Mouse (Mus musculus) left cerebral cortex, adult 18-20 months (tissue): ENCODE results near the gene Rab24. TPM values are rescaled to one million over a fixed set of nuclear protein-coding genes. Genes with fewer than 3 reads are reported as not detected.

Experiments used
- total RNA-seq, 2 experiments: library from RNA; stranded (reverse); gene quantifications; 2 replicates each; pipeline ENCODE4 v1.2.3; 2021

Gene Rab24
- total RNA-seq, 2 experiments from 2014 or later, result 87.6 to 89.3 TPM

Other genes with a start within 250 kb of the Rab24 start
- gene Uimc1, start 221.6 kb downstream of the Rab24 start, total RNA-seq, result 10 to 100 TPM; 22.0 to 25.5 TPM
- 10 to 100 TPM; 38.3 to 39.7 TPM for gene Zfp346, start 216.6 kb downstream of the Rab24 start, total RNA-seq
- gene Gm17617, start 188.4 kb downstream of the Rab24 start, total RNA-seq, result not detected
- under 1 TPM; 0.21 to 0.40 TPM for gene Fgfr4, start 169.3 kb downstream of the Rab24 start, total RNA-seq
- gene Nsd1, start 112.2 kb downstream of the Rab24 start, total RNA-seq, result 100 to 1,000 TPM; 109 to 115 TPM
- gene Prelid1, start 1.4 kb downstream of the Rab24 start, total RNA-seq, result 100 to 1,000 TPM; 171 to 182 TPM
- gene Mxd3, start 7.9 kb upstream of the Rab24 start, total RNA-seq, result 1 to 10 TPM; 1.1 to 1.8 TPM
- 10 to 100 TPM; 54.4 to 59.1 TPM for gene Lman2, start 40.8 kb upstream of the Rab24 start, total RNA-seq
- 10 to 100 TPM; 57.5 to 60.7 TPM for gene Rgs14, start 47.8 kb upstream of the Rab24 start, total RNA-seq
- gene Slc34a1, start 76.2 kb upstream of the Rab24 start, total RNA-seq, result not detected
- gene Pfn3, start 93.3 kb upstream of the Rab24 start, total RNA-seq, result not detected
- gene F12, start 104.8 kb upstream of the Rab24 start, total RNA-seq, result under 1 TPM; 0.33 to 0.68 TPM
- gene Grk6, start 123.1 kb upstream of the Rab24 start, total RNA-seq, result 10 to 100 TPM; 63.2 to 64.6 TPM
- gene Prr7, start 142.3 kb upstream of the Rab24 start, total RNA-seq, result 10 to 100 TPM; 66.6 to 70.1 TPM
- gene Dbn1, start 166.2 kb upstream of the Rab24 start, total RNA-seq, result 100 to 1,000 TPM; 263 to 271 TPM
- 100 to 1,000 TPM in 1 of 2 experiments, 10 to 100 TPM in 1; 91.7 to 101 TPM for gene Pdlim7, start 191.7 kb upstream of the Rab24 start, total RNA-seq
- gene Dok3, start 207.3 kb upstream of the Rab24 start, total RNA-seq, result 10 to 100 TPM in 1 of 2 experiments, 1 to 10 TPM in 1; 9.1 to 12.2 TPM
- gene Ddx41, start 214.7 kb upstream of the Rab24 start, total RNA-seq, result 10 to 100 TPM; 52.2 to 62.0 TPM
- gene Fam193b, start 249.2 kb upstream of the Rab24 start, total RNA-seq, result 10 to 100 TPM; 77.0 to 81.8 TPM